Mouse (Mus musculus): ENCODE results near the gene Suds3. TPM values are rescaled to one million over a fixed set of nuclear protein-coding genes. Genes with fewer than 3 reads are reported as not detected.

Gene Suds3
- polyA plus RNA-seq, 1 experiment from 2014 or later, result 75.2 TPM

DNA sequence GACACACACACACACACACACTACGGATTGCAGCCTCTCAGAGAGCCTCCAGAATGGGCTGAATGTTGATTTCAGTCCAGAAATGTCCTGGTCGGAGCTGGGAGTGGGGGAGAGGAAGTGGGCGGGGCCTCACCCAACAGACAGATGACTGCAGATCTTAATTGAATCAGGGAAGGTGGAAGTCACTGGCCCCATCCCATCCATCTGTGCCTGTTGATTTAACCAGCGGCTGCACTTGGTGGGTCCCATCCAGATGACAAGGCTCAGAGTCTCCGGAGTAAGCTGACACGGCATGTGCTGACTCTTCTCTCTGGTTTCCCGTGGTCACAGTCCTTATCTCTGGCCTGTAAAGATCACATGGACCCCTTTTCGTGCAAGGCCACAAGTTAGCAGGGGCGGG lies 20.0 kb upstream of the Suds3 start:
- Histone ChIP-seq H3K27ac (ENCODE audit: poor library complexity, severe bottlenecking) (peak overlapping the region; percentile 85), H3K4me3 (peak overlapping the region; percentile 10; the same call in 1 of the 2 replicates), H3K36me3 (no peaks in the 10 kb centered on the region), H3K4me2 (peak overlapping the region; percentile 62), H3K4me1 (replicated peaks) (peaks cover 68% of the 10 kb centered on the region), H3K27me3 (replicated peaks) (no peaks in the 10 kb centered on the region), H3K9ac (peak overlapping the region; percentile 45), H3K9me3 (replicated peaks) (no peaks in the 10 kb centered on the region)
- ATAC-seq (ENCODE audit: insufficient number of reproducible peaks, low FRiP score), result peak; percentile 60
- under 1% methylated on average over 9 of the region's 9 CpGs for WGBS

- WGBS, result 46% methylated on average over 3 of the region's 3 CpGs
- Histone ChIP-seq H3K4me3 (no peak overlapping the region), H3K36me3 (no peaks in the 10 kb centered on the region), H3K9me3 (replicated peaks) (no peaks in the 10 kb centered on the region), H3K27me3 (replicated peaks) (no peaks in the 10 kb centered on the region), H3K4me1 (replicated peaks) (peaks cover 60% of the 10 kb centered on the region), H3K27ac (ENCODE audit: poor library complexity, severe bottlenecking) (peak overlapping the region; percentile 85), H3K4me2 (peak overlapping the region; percentile 62), H3K9ac (no peak overlapping the region; the same call in 1 of the 2 replicates)
- ATAC-seq (ENCODE audit: insufficient number of reproducible peaks, low FRiP score), result no peak
Observed at GRCm38 (mm10) chr5:117134889-117135456, 19.1 kb upstream of the Suds3 start.

DNA sequence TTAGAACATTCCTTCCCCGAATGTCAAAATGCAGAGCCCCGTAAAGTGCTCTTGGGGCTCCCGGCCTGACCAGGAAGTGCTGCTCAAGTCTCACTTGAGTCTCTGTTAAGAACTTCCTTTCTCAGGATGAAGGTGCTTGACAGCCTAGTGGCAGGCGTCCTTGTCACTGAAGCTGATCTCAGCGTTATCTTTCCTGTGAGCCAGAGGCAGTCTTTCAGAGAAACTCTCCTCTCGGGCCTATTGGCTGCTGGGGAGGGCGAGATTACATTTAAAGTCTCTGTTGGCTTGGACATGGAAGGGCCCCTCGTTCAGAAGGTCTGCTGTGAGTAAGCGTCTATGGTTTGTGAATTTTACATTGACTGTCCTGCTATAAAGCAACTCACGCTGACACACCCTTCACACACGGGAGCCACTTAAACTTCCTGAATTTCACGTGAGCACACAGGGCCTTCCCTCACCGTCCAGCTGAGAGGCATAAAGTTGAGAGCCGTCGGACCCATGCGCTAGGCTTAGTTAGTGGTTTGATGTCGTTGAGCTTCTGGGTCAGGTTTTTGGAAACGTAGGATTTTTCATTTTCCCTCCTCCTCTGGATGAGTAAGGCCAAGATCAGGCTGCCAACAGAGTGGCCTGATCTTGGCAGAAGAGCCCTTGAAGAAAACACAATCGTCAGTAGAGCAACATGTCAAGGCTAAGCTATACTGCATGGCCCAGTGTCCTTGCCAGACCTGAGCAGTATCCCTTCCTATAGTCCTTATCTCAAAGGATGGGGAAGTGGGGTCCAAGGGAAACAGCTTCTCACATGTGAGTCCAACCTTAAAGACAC lies 18.4 kb upstream of the Suds3 start:
- no peak for ATAC-seq (ENCODE audit: insufficient number of reproducible peaks, low FRiP score)
- 35% methylated on average over 19 of the region's 19 CpGs for WGBS
- peak overlapping the region; percentile 45 for H3K4me2 ChIP-seq
- H3K27ac ChIP-seq (ENCODE audit: poor library complexity, severe bottlenecking), result peak overlapping the region; percentile 69
- H3K9me3 ChIP-seq (replicated peaks), result no peaks in the 10 kb centered on the region
- no peak overlapping the region for H3K4me3 ChIP-seq
- peaks cover 57% of the 10 kb centered on the region for H3K4me1 ChIP-seq (replicated peaks)
- no peaks in the 10 kb centered on the region for H3K27me3 ChIP-seq (replicated peaks)
- H3K9ac ChIP-seq, result no peak overlapping the region
- no peaks in the 10 kb centered on the region for H3K36me3 ChIP-seq

DNA sequence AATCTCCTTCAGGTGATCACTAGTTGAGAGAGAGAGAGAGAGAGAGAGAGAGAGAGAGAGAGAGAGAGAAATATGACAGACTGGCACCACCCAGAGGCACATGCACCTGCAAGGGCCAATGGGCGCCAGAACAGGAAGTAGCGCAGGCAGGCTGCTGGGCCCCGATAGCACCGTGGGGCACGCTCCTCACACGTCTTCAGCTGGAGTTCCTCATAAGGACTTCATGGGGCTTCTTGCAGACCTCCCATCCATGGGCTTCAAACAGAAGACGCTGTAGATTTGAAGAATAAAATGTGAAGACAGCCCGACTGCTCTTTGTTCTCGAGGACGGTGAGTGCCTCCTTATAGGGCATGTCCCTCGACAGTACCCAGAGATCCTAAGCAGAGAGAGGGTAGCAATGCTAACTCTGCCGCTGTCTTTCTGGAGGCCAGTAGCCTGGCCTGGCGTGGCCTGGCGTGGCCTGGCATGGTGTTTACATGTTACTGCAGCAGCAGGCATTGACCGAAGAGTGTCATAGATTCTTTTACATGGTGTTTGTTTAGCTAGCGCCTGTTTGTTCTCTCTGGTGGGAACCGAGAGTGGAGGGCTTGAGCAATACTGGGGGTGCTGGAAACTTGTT lies 17.6 kb upstream of the Suds3 start:
- ATAC-seq (ENCODE audit: insufficient number of reproducible peaks, low FRiP score), result peak; percentile 62; the same call in 1 of the 2 replicates
- H3K36me3 ChIP-seq, result no peaks in the 10 kb centered on the region
- H3K27me3 ChIP-seq (replicated peaks), result no peaks in the 10 kb centered on the region
- WGBS, result 66% methylated on average over 17 of the region's 17 CpGs
- H3K9ac ChIP-seq, result no peak overlapping the region
- peak overlapping the region; percentile 45 for H3K4me2 ChIP-seq
- H3K27ac ChIP-seq (ENCODE audit: poor library complexity, severe bottlenecking), result peak overlapping the region; percentile 69
- no peak overlapping the region for H3K4me3 ChIP-seq
- H3K9me3 ChIP-seq (replicated peaks), result no peaks in the 10 kb centered on the region
- H3K4me1 ChIP-seq (replicated peaks), result peaks cover 49% of the 10 kb centered on the region

DNA sequence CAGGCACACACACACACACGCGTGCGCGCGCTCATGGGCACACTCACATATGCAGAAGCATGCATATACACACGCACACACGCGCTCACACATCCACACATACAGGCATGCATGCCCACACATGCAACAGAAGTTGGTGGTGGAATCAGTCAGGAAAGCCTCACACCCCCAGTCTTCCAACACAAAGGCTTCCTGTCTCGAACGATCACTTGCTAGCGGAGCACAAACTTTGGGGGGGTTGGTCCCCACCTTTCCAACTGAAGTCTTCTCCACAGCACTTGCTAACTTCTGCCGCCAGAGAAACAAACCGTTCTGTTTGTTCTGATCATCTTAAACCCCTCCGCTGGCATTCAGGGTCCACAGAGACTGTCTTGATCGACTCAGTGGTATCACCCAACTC lies 14.8 kb upstream of the Suds3 start:
- ATAC-seq (ENCODE audit: insufficient number of reproducible peaks, low FRiP score), result no peak
- Histone ChIP-seq H3K36me3 (no peaks in the 10 kb centered on the region), H3K9me3 (replicated peaks) (no peaks in the 10 kb centered on the region), H3K9ac (no peak overlapping the region), H3K4me3 (no peak overlapping the region), H3K4me1 (replicated peaks) (peaks cover 24% of the 10 kb centered on the region), H3K27ac (ENCODE audit: poor library complexity, severe bottlenecking) (no peak overlapping the region), H3K27me3 (replicated peaks) (no peaks in the 10 kb centered on the region), H3K4me2 (no peak overlapping the region)
- 86% methylated on average over 15 of the region's 15 CpGs for WGBS

- no peak overlapping the region for H3K4me2 ChIP-seq
- H3K36me3 ChIP-seq, result no peaks in the 10 kb centered on the region
- H3K9me3 ChIP-seq (replicated peaks), result no peaks in the 10 kb centered on the region
- H3K27ac ChIP-seq (ENCODE audit: poor library complexity, severe bottlenecking), result no peak overlapping the region
- no peak overlapping the region for H3K9ac ChIP-seq
- H3K4me3 ChIP-seq, result no peak overlapping the region
- ATAC-seq (ENCODE audit: insufficient number of reproducible peaks, low FRiP score), result no peak
- no peaks in the 10 kb centered on the region for H3K4me1 ChIP-seq (replicated peaks)
- WGBS, result 84% methylated on average over 4 of the region's 4 CpGs
- no peaks in the 10 kb centered on the region for H3K27me3 ChIP-seq (replicated peaks)
Observed at GRCm38 (mm10) chr5:117127051-117127450, 11.1 kb upstream of the Suds3 start.

GRCm38 (mm10) chr5:117125482-117126346 lies 9.8 kb upstream of the Suds3 start:
- Histone ChIP-seq H3K27ac (ENCODE audit: poor library complexity, severe bottlenecking) (no peak overlapping the region), H3K9ac (no peak overlapping the region), H3K9me3 (replicated peaks) (no peaks in the 10 kb centered on the region), H3K4me2 (no peak overlapping the region), H3K4me1 (replicated peaks) (peaks cover 11% of the 10 kb centered on the region), H3K4me3 (no peak overlapping the region), H3K36me3 (no peaks in the 10 kb centered on the region), H3K27me3 (replicated peaks) (0 out of 2 replicates have a peak, but pooled peaks cover 2% of the 10 kb centered on the region)
- peak; percentile 72 for ATAC-seq (ENCODE audit: insufficient number of reproducible peaks, low FRiP score)
- 80% methylated on average over 16 of the region's 16 CpGs for WGBS

DNA sequence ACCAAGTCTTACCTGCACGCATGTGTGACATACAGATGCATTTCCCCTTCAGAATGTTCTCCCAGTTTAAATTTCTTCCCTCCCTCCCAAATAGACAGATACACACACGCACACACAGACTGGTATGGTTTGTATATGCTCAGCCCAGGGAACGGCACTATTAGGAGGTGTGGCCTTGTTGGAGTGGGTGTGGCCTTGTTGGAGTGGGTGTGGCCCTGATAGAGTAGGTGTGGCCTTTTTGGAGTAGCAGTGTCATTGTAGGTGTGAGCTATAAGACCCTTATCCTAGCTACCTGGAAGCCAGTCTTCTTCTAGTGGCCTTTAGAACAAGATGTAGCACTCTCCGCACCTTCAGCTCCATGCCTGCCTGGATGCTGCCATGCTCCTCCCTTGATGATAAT lies 7.9 kb upstream of the Suds3 start:
- Histone ChIP-seq H3K9ac (no peak overlapping the region), H3K9me3 (replicated peaks) (no peaks in the 10 kb centered on the region), H3K36me3 (no peaks in the 10 kb centered on the region), H3K4me2 (no peak overlapping the region), H3K27me3 (replicated peaks) (0 out of 2 replicates have a peak, but pooled peaks cover 2% of the 10 kb centered on the region), H3K4me1 (replicated peaks) (peaks cover 16% of the 10 kb centered on the region), H3K27ac (ENCODE audit: poor library complexity, severe bottlenecking) (no peak overlapping the region), H3K4me3 (no peak overlapping the region)
- 85% methylated on average over 4 of the region's 4 CpGs for WGBS
- ATAC-seq (ENCODE audit: insufficient number of reproducible peaks, low FRiP score), result no peak

- Histone ChIP-seq H3K27ac (ENCODE audit: poor library complexity, severe bottlenecking) (no peak overlapping the region), H3K36me3 (no peaks in the 10 kb centered on the region), H3K9me3 (replicated peaks) (no peaks in the 10 kb centered on the region), H3K4me3 (no peak overlapping the region), H3K9ac (no peak overlapping the region), H3K27me3 (replicated peaks) (0 out of 2 replicates have a peak, but pooled peaks cover 2% of the 10 kb centered on the region), H3K4me2 (no peak overlapping the region), H3K4me1 (replicated peaks) (peaks cover 16% of the 10 kb centered on the region)
- ATAC-seq (ENCODE audit: insufficient number of reproducible peaks, low FRiP score), result no peak
- WGBS, result 48% methylated on average over 6 of the region's 6 CpGs
Observed at GRCm38 (mm10) chr5:117123102-117123501, 7.2 kb upstream of the Suds3 start.

DNA sequence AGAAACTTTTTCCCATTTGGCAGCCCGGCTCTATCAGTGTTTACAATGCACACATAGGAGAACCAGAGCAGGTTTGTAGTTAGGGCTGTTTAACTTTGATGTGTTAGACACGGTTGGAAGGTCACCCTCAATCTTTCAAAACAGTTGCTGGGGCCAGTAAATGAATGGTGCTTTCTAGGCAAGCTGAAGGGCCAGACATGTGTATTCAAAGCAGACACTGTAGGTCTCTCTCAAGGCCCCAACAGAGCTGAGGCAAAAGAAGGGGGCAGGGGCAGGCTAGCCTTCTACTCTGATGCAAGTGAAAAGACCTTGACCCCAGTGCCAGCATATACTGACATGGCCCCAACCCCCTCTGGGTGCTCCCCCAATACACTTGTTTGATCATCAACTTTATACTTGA lies 5.7 kb upstream of the Suds3 start:
- 0 out of 2 replicates have a peak overlapping the region, but pooled peaks have one; percentile 81 for H3K4me3 ChIP-seq
- peaks cover 16% of the 10 kb centered on the region for H3K4me1 ChIP-seq (replicated peaks)
- no peaks in the 10 kb centered on the region for H3K9me3 ChIP-seq (replicated peaks)
- no peak for ATAC-seq (ENCODE audit: insufficient number of reproducible peaks, low FRiP score)
- H3K27me3 ChIP-seq (replicated peaks), result 0 out of 2 replicates have a peak, but pooled peaks cover 2% of the 10 kb centered on the region
- H3K36me3 ChIP-seq, result no peaks in the 10 kb centered on the region
- 8% methylated on average over 2 of the region's 2 CpGs for WGBS
- H3K4me2 ChIP-seq, result peak overlapping the region; percentile 94; the same call in 1 of the 2 replicates
- H3K9ac ChIP-seq, result no peak overlapping the region
- H3K27ac ChIP-seq (ENCODE audit: poor library complexity, severe bottlenecking), result no peak overlapping the region
